Mouse (Mus musculus) urinary bladder, postnatal 4 days (tissue): Measurements from ENCODE around the gene Cd177.
"Not testable (repeated sequence)": the region's sequence is repeated elsewhere in the genome, so short reads cannot be mapped to it uniquely, and the experiment has no call there.

Experiments
- DNase-seq, 2 experiments: peaks; one replicate each; pipeline ENCODE4 v3.0.0; 2021 to 2022; ENCODE audit warnings: low spot score in 2 of 2

Gene Cd177

GRCm38 (mm10) chr7:24760211-24760610 is at the start of gene Cd177:
Cd177 (minus strand) TSS chr7:24760311.
- no peak for DNase-seq

GRCm38 (mm10) chr7:24809041-24809440 is 48.9 kb upstream of the Cd177 start:
- DNase-seq = no peak

- DNase-seq = no peak
Observed at GRCm38 (mm10) chr7:24804826-24805225, 44.7 kb upstream of the Cd177 start.

DNA sequence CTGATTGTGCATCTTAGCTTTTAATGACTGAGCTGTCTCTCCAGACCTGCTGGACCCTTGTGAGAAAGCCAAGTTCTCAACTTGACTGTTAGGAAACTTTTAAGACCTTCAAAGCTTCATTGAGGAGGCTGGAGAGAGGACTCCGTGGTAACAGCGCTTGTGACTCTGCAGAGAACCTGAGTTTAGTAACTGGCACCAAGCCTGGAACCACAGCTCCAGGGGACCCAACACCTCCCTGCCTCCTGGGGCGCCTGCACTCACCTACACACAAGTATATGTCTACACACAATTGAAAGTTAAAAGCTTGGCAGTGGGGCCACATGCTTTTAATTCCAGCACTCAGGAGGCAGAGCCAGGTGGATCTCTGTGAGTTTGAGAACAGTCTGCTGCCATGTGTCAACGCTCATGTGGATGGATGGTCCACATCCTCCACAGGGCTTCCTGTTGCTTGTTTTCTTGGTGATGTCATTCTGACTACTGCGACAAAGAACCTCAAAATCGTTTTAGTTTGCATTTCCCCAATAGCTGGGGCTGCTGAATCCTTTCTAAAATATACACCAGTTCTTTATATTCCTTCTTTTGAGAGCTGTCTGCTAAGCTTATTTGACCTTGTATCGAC is 42.1 kb upstream of the Cd177 start:
- no peak for DNase-seq

GRCm38 (mm10) chr7:24797918-24798317 is 37.8 kb upstream of the Cd177 start:
- DNase-seq = no peak

GRCm38 (mm10) chr7:24776918-24777317 is 16.8 kb upstream of the Cd177 start, which contains the start of gene Ceacam10:
Ceacam10 (plus strand) TSS chr7:24777206.
- not testable (repeated sequence) for DNase-seq

DNA sequence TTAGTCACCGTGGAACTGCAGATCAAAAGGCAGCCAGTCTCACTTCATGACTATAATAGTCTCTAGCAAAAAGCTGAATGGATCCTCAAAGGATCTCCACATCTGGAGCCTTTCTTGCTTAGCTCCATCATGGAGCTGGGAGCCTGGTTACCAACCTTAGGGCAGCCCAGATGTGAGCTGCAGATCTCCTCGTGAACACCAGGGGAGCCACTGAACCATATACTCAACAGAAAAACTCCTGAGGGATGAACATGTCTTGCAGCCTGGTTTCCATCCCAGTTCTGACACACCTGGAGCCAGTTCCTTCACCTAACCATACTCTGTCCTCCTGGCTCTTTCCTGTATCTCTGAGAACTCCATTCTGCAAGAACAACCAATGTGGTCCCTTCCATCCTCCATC is 16.0 kb upstream of the Cd177 start:
- DNase-seq = no peak

- DNase-seq = no peak
Observed at GRCm38 (mm10) chr7:24773942-24774535, 13.9 kb upstream of the Cd177 start.

- DNase-seq = no peak
Observed at GRCm38 (mm10) chr7:24771361-24771760, 11.2 kb upstream of the Cd177 start.

DNA sequence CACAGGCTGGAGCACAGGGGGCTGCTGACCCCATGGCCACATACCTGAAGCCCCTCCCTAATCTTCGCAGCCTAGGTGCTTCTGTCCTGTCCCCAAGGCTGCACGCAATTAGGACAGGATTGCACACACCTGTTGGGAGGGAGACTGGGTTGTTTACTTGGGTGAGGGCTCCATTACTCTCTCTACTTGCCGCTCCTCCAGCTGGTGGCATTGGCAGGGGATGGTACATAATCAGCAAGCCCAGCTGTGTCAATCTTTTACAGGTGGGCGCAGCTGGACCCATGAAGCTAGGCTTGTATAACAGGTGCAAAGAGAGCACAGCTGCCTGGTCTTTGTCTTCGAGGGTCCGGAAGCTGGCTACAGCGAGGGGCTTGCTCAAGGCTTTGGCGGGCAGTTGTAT is 2.5 kb upstream of the Cd177 start:
- no peak for DNase-seq

DNA sequence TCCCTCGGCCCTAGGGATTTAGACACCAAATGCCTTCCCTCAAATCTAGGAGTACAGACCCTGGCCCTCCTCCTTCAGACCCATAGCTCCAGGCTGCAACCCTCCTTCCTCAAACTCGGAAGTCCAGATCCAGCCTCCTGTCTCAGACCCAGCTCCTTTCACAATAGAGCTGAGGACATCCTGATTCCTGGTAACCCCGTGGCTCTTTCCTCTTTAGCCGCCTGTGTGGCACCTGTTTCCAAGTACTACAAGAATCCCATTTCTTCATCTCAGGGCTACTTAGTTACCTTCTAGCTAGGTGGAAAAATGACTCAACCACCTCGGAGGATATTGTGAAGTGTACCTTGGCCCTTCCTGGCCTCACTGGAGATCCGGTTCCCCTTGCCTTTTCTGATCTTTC is 1.1 kb upstream of the Cd177 start:
- DNase-seq = no peak

DNA sequence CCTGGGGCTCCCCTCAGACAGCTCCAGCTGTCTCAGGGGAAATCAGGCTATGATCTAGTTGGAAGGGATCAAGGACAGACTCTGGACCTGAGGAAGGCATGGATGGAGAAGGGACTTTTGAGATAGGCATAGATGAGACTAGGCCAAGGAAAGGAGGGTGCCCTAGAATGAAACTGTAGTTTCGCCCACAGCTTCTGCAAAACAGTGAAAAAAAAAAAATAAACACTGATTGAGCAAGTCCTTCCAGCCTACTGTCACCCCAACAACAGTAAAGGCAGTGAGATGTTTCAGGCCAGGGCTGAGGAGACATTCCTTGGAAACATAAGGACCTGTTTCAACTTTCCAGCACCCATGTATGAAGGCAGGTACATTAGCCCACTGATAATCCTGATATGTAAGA is 1.6 kb downstream of the Cd177 start:
- DNase-seq = no peak

DNA sequence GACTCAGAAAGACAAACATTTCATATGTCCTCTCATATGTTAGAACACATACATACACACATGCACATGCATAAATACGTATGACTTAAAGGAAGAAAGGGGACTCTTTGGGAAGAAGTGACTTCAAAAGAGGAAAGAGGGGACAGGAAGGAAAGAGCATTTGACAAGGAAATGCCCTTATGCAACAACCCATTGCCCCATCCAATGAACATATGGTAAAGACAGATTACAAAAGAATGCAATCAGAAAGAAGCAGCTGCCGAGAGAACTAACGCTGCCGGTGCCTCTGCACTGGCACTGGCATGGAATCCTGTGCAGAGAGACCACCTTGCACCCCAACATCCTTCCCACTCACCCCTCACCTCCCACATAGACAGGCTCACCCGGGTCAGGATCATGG is 6.6 kb downstream of the Cd177 start:
- no peak for DNase-seq

- DNase-seq = no peak
Observed at GRCm38 (mm10) chr7:24751610-24752009, 8.5 kb downstream of the Cd177 start.

DNA sequence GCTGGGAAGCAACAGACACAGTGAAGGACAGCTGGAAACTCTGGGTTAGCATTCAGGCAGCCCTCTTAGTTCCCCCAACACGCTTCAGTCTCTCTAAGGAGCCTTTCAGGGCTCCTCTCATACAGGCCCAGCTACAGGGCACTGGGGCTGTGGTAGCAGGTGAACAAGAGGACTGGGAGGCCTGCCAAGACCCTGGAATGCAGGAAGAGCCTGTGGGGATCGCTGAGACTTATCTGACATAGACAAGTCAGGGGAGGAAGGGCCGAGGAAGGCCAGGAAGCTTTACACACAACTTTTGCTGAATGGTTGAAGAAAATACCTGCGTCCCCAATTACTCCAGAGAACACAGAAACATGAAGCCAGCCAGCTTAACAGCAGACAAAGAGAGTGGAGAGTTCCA is 9.4 kb downstream of the Cd177 start:
- DNase-seq = no peak

DNA sequence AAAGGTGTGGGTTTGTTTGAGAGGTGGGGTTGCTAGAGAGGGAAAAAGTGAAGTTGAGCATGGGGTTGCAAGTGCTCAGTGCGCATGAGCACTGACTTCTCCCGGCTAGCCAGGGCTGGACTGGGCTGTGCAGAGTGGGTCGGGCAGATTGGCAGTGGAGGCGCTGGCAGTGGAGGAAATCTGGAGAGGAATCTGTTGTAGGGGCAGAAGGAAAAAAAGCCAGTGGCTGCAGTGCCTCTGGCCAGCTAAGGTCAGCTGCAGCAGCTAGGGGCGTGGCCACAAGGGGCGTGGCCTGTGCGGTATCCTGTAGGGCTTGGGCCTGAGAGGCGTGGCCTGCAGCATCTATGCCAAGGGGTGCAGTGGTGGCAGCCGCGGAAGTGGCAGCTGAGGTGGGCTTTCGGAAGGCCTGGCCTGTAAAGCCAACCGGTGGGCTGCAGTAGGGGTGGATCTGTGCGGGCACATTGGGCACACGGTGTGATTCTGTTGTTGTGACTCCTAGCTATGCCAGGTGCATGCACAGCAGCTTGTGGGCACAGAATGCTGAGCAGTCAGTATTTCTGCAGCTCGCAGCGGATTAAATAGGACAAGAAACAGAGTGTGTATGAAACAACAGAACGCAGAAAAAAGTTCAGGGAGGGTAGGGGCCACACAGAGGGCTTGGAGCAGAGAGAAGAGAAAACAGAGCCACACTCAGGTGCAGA is 24.0 kb downstream of the Cd177 start:
- DNase-seq = no peak

DNA sequence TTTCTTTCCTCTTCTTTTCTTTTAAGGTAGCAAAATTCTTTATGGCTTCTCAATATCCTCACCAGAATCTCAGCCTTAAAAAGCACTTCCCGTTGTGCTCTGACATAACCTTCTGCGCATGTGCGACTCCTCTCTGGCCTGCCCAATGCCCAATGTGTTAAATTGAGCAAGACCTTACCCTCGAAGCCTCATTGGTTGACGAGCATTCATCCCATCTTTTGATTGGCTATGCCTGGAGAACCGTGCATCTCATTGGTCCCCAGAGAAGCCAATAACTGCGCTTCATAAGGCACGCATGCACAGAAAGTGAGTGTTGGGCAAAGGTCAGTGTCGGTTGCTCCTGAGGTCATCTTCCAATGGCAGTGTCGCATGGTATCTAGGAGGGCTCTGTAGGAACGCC is 33.3 kb downstream of the Cd177 start, which contains the start of gene Gm4763:
Gene Gm4763, minus strand, starts transcription at position 101 of the 400 bp plus-strand sequence.
- DNase-seq = not testable (repeated sequence)

- DNase-seq = no peak
Observed at GRCm38 (mm10) chr7:24715039-24715438, 45.1 kb downstream of the Cd177 start.

- DNase-seq = no peak
Observed at GRCm38 (mm10) chr7:24708832-24709292, 51.2 kb downstream of the Cd177 start, which contains the start of gene BC049730. BC049730 (plus strand) TSS chr7:24709242.

DNA sequence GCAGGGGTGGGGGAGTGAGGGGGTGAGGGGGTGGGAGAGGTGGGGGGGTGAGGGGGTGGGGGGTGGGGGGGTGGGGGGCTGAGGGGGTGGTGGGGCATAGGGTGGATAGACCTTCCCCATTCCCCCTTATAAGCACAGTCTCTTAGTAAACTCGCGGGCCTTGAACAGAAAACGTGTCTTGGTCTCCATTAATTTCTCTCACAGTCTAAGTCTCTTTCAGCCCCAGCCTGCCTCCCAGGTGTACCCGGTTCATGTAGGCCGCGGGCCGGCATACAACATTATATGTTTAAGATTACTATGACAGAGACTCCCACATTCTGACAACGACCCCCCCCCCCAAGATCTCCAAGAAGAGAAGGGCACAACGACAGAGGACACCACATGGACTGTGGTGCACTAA is 57.3 kb downstream of the Cd177 start:
- DNase-seq = not testable (repeated sequence)

DNA sequence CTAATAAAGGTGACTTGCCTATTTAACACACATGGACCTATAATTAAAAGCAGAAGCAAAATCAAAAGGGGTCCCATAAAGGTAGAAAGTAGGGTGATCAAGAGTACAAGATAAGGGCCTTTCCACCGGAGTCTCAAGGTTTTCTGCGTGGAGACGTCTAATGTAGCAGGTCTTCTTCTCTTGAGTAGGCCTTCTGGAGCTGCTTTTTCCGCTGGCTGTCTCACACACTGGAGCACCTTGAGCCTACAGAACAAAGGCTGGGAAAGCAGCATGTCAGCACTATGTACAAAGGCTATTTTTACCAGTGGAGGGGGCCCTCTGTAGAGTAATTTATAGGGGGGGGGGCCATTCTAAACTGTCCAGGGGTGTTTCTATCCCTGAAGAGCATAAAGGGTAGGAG is 62.2 kb downstream of the Cd177 start:
- not testable (repeated sequence) for DNase-seq
